Mouse (Mus musculus) left cerebral cortex, adult 11 months (tissue): ENCODE data around the gene Pkhd1.
"Not testable (repeated sequence)": the region's sequence is repeated elsewhere in the genome, so short reads cannot be mapped to it uniquely, and the experiment has no call there.

Experiments used
- DNase-seq: peaks from one replicate; pipeline ENCODE4 v3.0.0; 2022; ENCODE audit warnings: low spot score

Gene Pkhd1

GRCm38 (mm10) chr1:20486087-20486486 is 131.8 kb downstream of the Pkhd1 start:
- no peak for DNase-seq

- DNase-seq, result no peak
Observed at GRCm38 (mm10) chr1:20481843-20482242, 136.0 kb downstream of the Pkhd1 start.

- no peak for DNase-seq
Observed at GRCm38 (mm10) chr1:20478695-20479094, 139.2 kb downstream of the Pkhd1 start.

- no peak for DNase-seq
Observed at GRCm38 (mm10) chr1:20478266-20478659, 139.6 kb downstream of the Pkhd1 start.

- DNase-seq, result no peak
Observed at GRCm38 (mm10) chr1:20477561-20478265, 140.2 kb downstream of the Pkhd1 start.

- no peak for DNase-seq
Observed at GRCm38 (mm10) chr1:20470770-20471169, 147.1 kb downstream of the Pkhd1 start.

GRCm38 (mm10) chr1:20470317-20470716 is 147.5 kb downstream of the Pkhd1 start:
- no peak for DNase-seq

- DNase-seq, result no peak
Observed at GRCm38 (mm10) chr1:20466481-20466880, 151.4 kb downstream of the Pkhd1 start.

GRCm38 (mm10) chr1:20454621-20455020 is 163.2 kb downstream of the Pkhd1 start:
- DNase-seq, result no peak

- no peak for DNase-seq
Observed at GRCm38 (mm10) chr1:20450074-20450473, 167.8 kb downstream of the Pkhd1 start.

- not testable (repeated sequence) for DNase-seq
Observed at GRCm38 (mm10) chr1:20432026-20432425, 185.8 kb downstream of the Pkhd1 start.

GRCm38 (mm10) chr1:20429056-20429394 is 188.8 kb downstream of the Pkhd1 start:
- DNase-seq, result no peak

- no peak for DNase-seq
Observed at GRCm38 (mm10) chr1:20428370-20429055, 189.4 kb downstream of the Pkhd1 start.

- DNase-seq, result no peak
Observed at GRCm38 (mm10) chr1:20409411-20409967, 208.4 kb downstream of the Pkhd1 start.

GRCm38 (mm10) chr1:20398319-20398718 is 219.5 kb downstream of the Pkhd1 start:
- DNase-seq, result no peak

GRCm38 (mm10) chr1:20364437-20364836 is 253.4 kb downstream of the Pkhd1 start:
- DNase-seq, result no peak

- DNase-seq, result no peak
Observed at GRCm38 (mm10) chr1:20344651-20345050, 273.2 kb downstream of the Pkhd1 start.

GRCm38 (mm10) chr1:20311485-20311884 is 306.4 kb downstream of the Pkhd1 start:
- peak; percentile 53 for DNase-seq

GRCm38 (mm10) chr1:20310925-20311324 is 306.9 kb downstream of the Pkhd1 start:
- DNase-seq, result no peak

- DNase-seq, result no peak
Observed at GRCm38 (mm10) chr1:20306116-20306515, 311.7 kb downstream of the Pkhd1 start.

GRCm38 (mm10) chr1:20302943-20303578 is 314.8 kb downstream of the Pkhd1 start:
- DNase-seq, result no peak

GRCm38 (mm10) chr1:20302187-20302942 is 315.5 kb downstream of the Pkhd1 start:
- DNase-seq, result no peak
